Mouse (Mus musculus) embryonic facial prominence, embryonic 11.5 days (tissue): Measurements from ENCODE around the gene Ranbp3l. TPM values are rescaled to one million over a fixed set of nuclear protein-coding genes. Genes with fewer than 3 reads are reported as not detected.

ENCODE experiments used
- ATAC-seq: fragments of 200-750 bp; cut with Nextera tagmentation; replicated peaks from 2 replicates; pipeline ENCODE4 v1.8.0; 2017; ENCODE audit warnings: low read depth; ENCODE audit not compliant: insufficient number of reproducible peaks, low FRiP score, low TSS enrichment
- DNase-seq: peaks from one replicate; pipeline ENCODE4 v3.0.0-alpha.2; 2015; ENCODE audit warnings: low spot score
- H3K27ac ChIP-seq: fragments of 300-500 bp; sonication (generic); replicated peaks from 2 replicates; pipeline ENCODE4 v1.5.1; 2014; ENCODE audit warnings: mild to moderate bottlenecking, low read depth, low read length, control low read depth
- H3K27me3 ChIP-seq: fragments of 300-500 bp; sonication (generic); 2 replicates; pipeline ENCODE4 v1.6.1; 2014; ENCODE audit warnings: mild to moderate bottlenecking, low read length, moderate library complexity, mixed read lengths; ENCODE audit not compliant: control insufficient read depth, insufficient read depth
- H3K36me3 ChIP-seq: fragments of 300-500 bp; sonication (generic); replicated peaks from 2 replicates; pipeline ENCODE4 v1.6.1; 2014; ENCODE audit warnings: low read depth, mild to moderate bottlenecking, low read length, moderate library complexity, mixed read lengths; ENCODE audit not compliant: control insufficient read depth, insufficient read depth
- H3K4me1 ChIP-seq: fragments of 300-500 bp; sonication (generic); 2 replicates; pipeline ENCODE4 v1.6.1; 2014; ENCODE audit warnings: low read length, mixed read lengths; ENCODE audit not compliant: control insufficient read depth, insufficient read depth
- H3K4me2 ChIP-seq: fragments of 300-500 bp; sonication (generic); 2 replicates; pipeline ENCODE4 v1.6.1; 2014; ENCODE audit warnings: low read depth, mild to moderate bottlenecking, control low read depth, low read length, moderate library complexity
- H3K4me3 ChIP-seq: fragments of 300-500 bp; sonication (generic); 2 replicates; pipeline ENCODE4 v1.5.1; 2014; ENCODE audit warnings: low read depth, low read length, control low read depth
- H3K9ac ChIP-seq: fragments of 300-500 bp; sonication (generic); replicated peaks from 2 replicates; pipeline ENCODE4 v1.6.1; 2014; ENCODE audit warnings: mild to moderate bottlenecking, control low read depth, low read length
- H3K9me3 ChIP-seq: fragments of 300-500 bp; sonication (generic); replicated peaks from 2 replicates; pipeline ENCODE4 v1.6.1; 2016; ENCODE audit warnings: mild to moderate bottlenecking, low read length, inconsistent platforms, mixed read lengths; ENCODE audit not compliant: control insufficient read depth
- WGBS: fragments of 180-500 bp; shearing (Covaris S2); extraction: QIAGEN DNeasy Blood & Tissue Kit; methylation state at CpG from one replicate; pipeline ENCODE4 v1.1.7; 2014; 5-methylcytosine and 5-hydroxymethylcytosine counted together
- polyA plus RNA-seq: library from polyadenylated mRNA; unstranded; fragments of >200 nt; fragmentation: Nextera tagmentation; extraction: Ambion mirVana; gene quantifications from 2 replicates; pipeline ENCODE4 v1.2.1, GENCODE M21; 2014

Ranbp3l gene
- polyA plus RNA-seq, 1 experiment from 2014 or later = not detected

DNA sequence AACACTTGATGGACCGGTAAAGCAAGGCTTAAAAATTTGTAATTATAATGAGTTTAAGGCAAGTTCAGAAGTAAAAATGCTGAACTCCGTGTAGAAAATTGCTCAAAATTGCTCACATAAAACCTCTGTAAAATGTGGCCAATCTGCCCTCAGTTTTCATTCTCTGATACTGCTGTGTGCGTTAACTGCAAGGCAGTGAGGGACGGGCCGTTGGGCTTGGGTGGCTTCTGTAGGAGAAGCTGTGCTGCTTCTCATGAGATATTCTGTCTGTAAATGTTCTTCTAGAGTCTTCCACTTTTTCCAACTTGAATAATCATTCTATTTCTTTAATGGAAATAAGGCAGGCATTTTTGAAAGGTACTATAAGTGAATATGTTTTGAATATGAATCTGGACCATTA lies 111.9 kb downstream of the Ranbp3l start:
- DNase-seq = no peak
- H3K27me3 ChIP-seq = no peaks in the 10 kb centered on the region
- no peak overlapping the region for H3K27ac ChIP-seq
- 48% methylated on average over 5 of the region's 5 CpGs for WGBS
- H3K4me1 ChIP-seq = no peaks in the 10 kb centered on the region; the same call in 1 of the 2 replicates
- H3K9ac ChIP-seq = no peak overlapping the region
- H3K4me2 ChIP-seq = no peak overlapping the region
- H3K4me3 ChIP-seq = no peak overlapping the region
- no peak for ATAC-seq
- no peaks in the 10 kb centered on the region for H3K36me3 ChIP-seq
- no peaks in the 10 kb centered on the region for H3K9me3 ChIP-seq

DNA sequence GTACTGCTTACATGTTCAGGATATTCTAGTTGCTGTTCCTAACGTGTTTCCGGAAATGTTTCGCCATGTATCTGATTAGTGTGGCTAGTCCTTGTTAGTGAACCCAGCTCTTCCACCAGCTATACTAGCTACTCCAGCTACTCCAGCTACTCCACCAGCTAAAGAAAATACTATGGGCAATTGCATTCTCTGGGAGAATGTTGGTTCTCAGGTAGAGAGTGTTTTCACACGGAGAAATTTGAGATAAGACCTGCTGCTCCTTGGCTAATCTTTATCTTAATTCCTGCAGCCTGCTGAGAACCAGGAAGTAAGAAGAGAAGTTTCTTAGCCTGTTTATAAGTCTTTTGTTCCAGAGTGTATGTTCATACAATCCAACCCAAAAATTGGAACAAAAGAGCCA lies 112.5 kb downstream of the Ranbp3l start:
- Histone ChIP-seq H3K27ac (no peak overlapping the region), H3K4me2 (no peak overlapping the region), H3K4me3 (no peak overlapping the region), H3K36me3 (no peaks in the 10 kb centered on the region), H3K9ac (no peak overlapping the region), H3K27me3 (no peaks in the 10 kb centered on the region), H3K4me1 (no peaks in the 10 kb centered on the region; the same call in 1 of the 2 replicates), H3K9me3 (no peaks in the 10 kb centered on the region)
- ATAC-seq = no peak
- WGBS = 70% methylated on average over 4 of the region's 4 CpGs
- no peak for DNase-seq

DNA sequence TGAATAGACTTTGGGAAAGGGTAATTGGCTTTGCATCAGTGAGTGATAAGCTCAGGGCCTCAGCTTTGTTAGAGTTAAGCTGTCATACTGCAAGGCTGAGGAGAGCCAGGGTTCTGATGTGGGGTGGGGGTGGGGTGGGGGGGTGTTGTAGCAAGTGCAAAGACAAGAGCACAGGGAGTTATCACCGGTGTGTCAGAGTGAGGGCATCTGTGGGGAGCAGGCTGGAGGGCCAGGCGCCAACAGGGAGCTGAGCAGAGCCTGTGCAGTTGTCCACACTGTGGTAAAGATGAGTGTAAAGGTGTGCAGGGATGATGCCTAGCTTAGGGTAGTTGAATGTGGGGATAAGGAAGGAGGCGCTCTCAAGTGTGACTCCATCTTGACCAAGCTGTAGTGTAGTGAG lies 113.5 kb downstream of the Ranbp3l start:
- WGBS = 91% methylated on average over 3 of the region's 3 CpGs

DNA sequence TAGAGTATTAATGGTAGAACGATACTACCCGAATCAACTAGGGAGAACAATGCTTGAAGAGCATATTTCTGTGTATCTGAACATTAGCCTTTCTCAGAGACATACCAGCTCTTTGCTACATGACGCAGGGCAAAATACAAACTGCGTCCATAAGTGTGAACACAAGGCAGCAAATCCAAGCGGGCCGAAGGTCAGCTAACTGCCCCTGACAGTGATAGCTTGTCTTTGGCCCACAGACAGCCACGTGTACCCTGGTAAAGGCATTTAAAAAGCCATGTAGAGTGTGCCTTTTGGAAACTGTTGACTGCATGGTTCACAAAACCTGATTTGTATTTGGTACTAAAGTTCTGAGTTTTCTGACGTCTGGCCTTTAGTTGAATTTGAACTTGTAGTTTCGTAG lies 115.0 kb downstream of the Ranbp3l start:
- no peak for DNase-seq
- H3K9me3 ChIP-seq = no peaks in the 10 kb centered on the region
- H3K4me2 ChIP-seq = no peak overlapping the region
- 84% methylated on average over 9 of the region's 9 CpGs for WGBS
- H3K27me3 ChIP-seq = no peaks in the 10 kb centered on the region
- ATAC-seq = no peak
- no peak overlapping the region for H3K4me3 ChIP-seq
- H3K36me3 ChIP-seq = no peaks in the 10 kb centered on the region
- H3K4me1 ChIP-seq = no peaks in the 10 kb centered on the region
- no peak overlapping the region for H3K9ac ChIP-seq
- no peak overlapping the region for H3K27ac ChIP-seq

More for the DNA sequence above, 113.5 kb downstream of the Ranbp3l start:
- ATAC-seq (no peak), DNase-seq (no peak)
- Histone ChIP-seq H3K27me3 (no peaks in the 10 kb centered on the region), H3K36me3 (no peaks in the 10 kb centered on the region), H3K9me3 (no peaks in the 10 kb centered on the region), H3K4me3 (no peak overlapping the region), H3K27ac (no peak overlapping the region), H3K4me1 (no peaks in the 10 kb centered on the region), H3K4me2 (no peak overlapping the region), H3K9ac (no peak overlapping the region)

DNA sequence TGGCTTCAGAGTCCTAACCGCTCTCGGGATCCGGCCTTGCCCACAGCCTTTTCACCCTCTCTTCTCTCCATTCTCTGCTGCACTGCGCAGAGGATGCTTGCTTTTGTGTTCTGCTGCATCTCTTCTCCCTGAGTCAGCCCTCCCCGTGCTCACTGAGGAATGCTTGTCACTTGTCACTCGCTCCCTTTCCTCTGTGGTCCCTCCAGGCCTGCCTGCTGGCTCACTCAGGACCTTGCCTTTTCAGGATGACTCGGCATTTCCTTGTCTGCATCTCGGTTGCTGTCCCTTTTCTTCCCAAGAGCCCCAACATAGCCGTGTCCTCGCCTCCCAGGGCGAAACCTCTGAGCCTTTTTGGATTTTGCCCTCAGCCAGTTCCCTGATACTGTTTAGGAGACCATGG lies 119.1 kb downstream of the Ranbp3l start:
- DNase-seq (no peak), ATAC-seq (no peak)
- no peaks in the 10 kb centered on the region for H3K9me3 ChIP-seq
- no peak overlapping the region for H3K9ac ChIP-seq
- H3K4me3 ChIP-seq = no peak overlapping the region
- H3K27ac ChIP-seq = no peak overlapping the region
- no peaks in the 10 kb centered on the region for H3K4me1 ChIP-seq
- no peaks in the 10 kb centered on the region for H3K27me3 ChIP-seq
- WGBS = 58% methylated on average over 11 of the region's 11 CpGs
- no peak overlapping the region for H3K4me2 ChIP-seq
- H3K36me3 ChIP-seq = no peaks in the 10 kb centered on the region; the same call in 1 of the 2 replicates

DNA sequence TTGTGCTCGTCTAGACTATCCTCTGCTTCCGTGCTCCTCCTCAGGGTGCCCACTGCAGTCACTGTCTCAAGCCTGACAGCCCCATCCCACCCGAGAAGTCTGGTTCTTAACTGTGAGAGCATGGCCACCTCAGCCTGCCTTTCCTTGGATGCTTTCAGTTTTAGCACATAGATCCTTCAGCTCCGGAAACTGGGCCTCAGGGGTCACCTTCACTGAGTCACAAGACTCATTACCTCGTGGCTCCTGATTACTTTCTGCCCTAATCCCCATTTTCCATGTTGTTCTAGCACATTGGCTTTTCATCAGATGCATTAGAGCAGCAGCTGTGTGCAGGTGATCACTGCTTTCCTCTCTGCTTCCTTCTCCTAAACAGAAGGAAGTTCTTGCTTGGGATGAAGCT lies 119.7 kb downstream of the Ranbp3l start:
- DNase-seq = no peak
- Histone ChIP-seq H3K9ac (no peak overlapping the region), H3K4me2 (no peak overlapping the region), H3K36me3 (no peaks in the 10 kb centered on the region; the same call in none of the 2 replicates), H3K9me3 (no peaks in the 10 kb centered on the region), H3K4me3 (no peak overlapping the region), H3K27me3 (no peaks in the 10 kb centered on the region), H3K4me1 (no peaks in the 10 kb centered on the region), H3K27ac (no peak overlapping the region)
- no peak for ATAC-seq
- 77% methylated on average over 5 of the region's 5 CpGs for WGBS

DNA sequence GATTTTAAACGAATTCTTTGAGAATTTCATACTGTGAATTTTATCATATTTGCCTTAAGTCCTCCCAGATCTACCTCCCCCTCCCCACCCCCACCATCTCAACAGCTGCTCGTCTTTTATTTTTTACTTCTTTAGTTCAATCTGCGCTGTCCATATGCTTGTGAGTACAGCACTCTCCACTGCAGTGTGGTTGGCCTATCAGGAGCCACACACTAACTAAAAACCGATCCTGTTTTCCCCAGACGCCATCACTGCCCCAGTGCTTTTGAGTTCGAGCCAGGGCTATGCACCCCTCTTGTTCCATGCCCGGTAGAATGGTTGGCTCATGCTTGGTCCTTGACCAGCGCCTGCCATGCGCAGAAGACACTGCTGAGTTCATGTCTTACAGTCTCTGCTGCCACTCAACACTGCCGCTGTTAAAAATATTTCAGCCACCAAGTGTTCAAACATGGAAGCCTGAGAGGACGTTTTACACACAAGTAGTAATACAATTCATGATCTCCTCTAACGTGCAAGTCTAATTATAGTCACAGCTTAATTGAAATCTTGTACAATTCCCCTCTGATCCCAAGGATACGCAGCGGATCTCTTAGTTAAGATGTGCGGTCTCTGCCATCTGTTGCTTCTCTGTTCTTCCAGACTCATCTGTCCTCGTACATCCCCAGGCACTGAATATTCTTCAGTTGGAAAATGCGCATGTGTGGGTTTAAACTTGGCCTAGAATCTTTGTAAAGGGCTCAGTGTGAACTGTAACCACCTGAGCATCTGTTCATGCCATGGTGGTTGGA lies 120.3 kb downstream of the Ranbp3l start:
- Histone ChIP-seq H3K36me3 (no peaks in the 10 kb centered on the region; the same call in none of the 2 replicates), H3K27me3 (no peaks in the 10 kb centered on the region), H3K4me2 (no peak overlapping the region), H3K9ac (no peak overlapping the region), H3K4me1 (no peaks in the 10 kb centered on the region), H3K9me3 (no peaks in the 10 kb centered on the region), H3K27ac (no peak overlapping the region), H3K4me3 (no peak overlapping the region)
- ATAC-seq (no peak), DNase-seq (no peak)
- WGBS = 88% methylated on average over 17 of the region's 17 CpGs

DNA sequence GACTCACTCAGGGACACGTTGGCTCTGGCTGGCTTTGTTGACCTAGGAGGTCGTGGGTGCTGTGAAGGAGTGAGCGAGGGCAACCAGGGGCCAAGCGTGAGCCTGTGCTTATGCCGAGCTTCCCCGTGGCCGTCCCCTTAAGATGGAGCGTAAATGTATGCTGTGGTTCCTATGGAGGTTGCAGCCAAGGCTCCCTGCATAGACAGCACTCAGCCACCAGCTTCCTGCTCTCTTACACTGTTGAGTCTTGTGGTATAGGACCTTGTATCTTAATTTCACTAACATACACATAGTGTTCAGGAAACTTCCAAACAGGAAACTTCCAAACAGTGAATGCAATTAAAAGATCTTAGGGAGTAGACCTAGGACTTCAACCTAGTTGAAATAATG lies 120.9 kb downstream of the Ranbp3l start:
- no peak overlapping the region for H3K9ac ChIP-seq
- no peak overlapping the region for H3K4me2 ChIP-seq
- H3K4me3 ChIP-seq = no peak overlapping the region
- H3K27ac ChIP-seq = no peak overlapping the region
- no peak for ATAC-seq
- WGBS = 54% methylated on average over 8 of the region's 8 CpGs
- no peaks in the 10 kb centered on the region for H3K4me1 ChIP-seq
- no peak for DNase-seq
- no peaks in the 10 kb centered on the region for H3K27me3 ChIP-seq
- no peaks in the 10 kb centered on the region for H3K9me3 ChIP-seq
- H3K36me3 ChIP-seq = no peaks in the 10 kb centered on the region; the same call in none of the 2 replicates
